ENCODE assay signal across 8 mouse cellular contexts in genomic region chr16:87354075-87354583, GRCm38 (mm10). TPM values are rescaled to one million over a fixed set of nuclear protein-coding genes. Genes with fewer than 3 reads are reported as not detected.
DNase-seq lines count a peak whose midpoint lies in the region; ATAC-seq lines count a peak whose summit lies in the region.

Gene N6amt1, plus strand, starts transcription at chr16:87354185.

- DNase-seq in adipocyte (ENCODE audit: low spot score), result peak; percentile 99
- peak; percentile 98 for DNase-seq in embryo, embryonic 10 days (ENCODE audit: low spot score)
- DNase-seq in gastrocnemius, postnatal 14 days, result peak; percentile 91
- DNase-seq in left cerebral cortex, postnatal 10 days (ENCODE audit: extremely low spot score in 1 of 2, low spot score in 2 of 2), result peak; percentile 88 to 95
- peak; percentile 96 for DNase-seq in right cerebral cortex, postnatal 25 days
- DNase-seq in urinary bladder, postnatal 4 days (ENCODE audit: low spot score in 2 of 2), result peak; percentile 90

- peak; percentile 99 for ATAC-seq in inflammation-experienced regulatory T-cells, adult 6 months
- ATAC-seq in megakaryocyte-erythroid progenitor cell, adult 5-6 weeks (replicated peaks; ENCODE audit: low FRiP score, low TSS enrichment, poor library complexity, severe bottlenecking), result peak; percentile 99

- intact Hi-C loops in gastrocnemius, postnatal 14 days (cut with DNase I; ENCODE audit: low total_unique reads), result no loop called here
- intact Hi-C loops in left cerebral cortex, postnatal 10 days (cut with DNase I), result no loop called here

RNA-seq across cellular contexts. Expression of gene N6amt1, which starts in this region (rescaled TPM):
- total RNA-seq in gastrocnemius, postnatal 14 days (2021), result 10 to 100 TPM in 1 of 2 experiments, 1 to 10 TPM in 1; 9.5 to 10.3 TPM
- 10 to 100 TPM; 15.0 to 20.7 (median 18.1) TPM for polyA plus RNA-seq in inflammation-experienced regulatory T-cells, adult 6 months (2017; shearing (Covaris generic))
- 10 to 100 TPM; 20.5 to 21.6 TPM for total RNA-seq in left cerebral cortex, postnatal 10 days (2021)
- 13.9 and 18.0 TPM in 2 replicates for total RNA-seq in megakaryocyte-erythroid progenitor cell, adult 5-6 weeks (2014; fragmentation: Nextera tagmentation)
- 11.7 and 16.5 TPM in 2 replicates for total RNA-seq in megakaryocyte-erythroid progenitor cell, adult 5-6 weeks (2017)

Comparison
In these comparisons a context has a peak if more than half of its experiments do, and no peak if none do; other contexts are left out.
1. Peak in every context shown above with its lines: DNase-seq and ATAC-seq.